In the genomic region with DNA sequence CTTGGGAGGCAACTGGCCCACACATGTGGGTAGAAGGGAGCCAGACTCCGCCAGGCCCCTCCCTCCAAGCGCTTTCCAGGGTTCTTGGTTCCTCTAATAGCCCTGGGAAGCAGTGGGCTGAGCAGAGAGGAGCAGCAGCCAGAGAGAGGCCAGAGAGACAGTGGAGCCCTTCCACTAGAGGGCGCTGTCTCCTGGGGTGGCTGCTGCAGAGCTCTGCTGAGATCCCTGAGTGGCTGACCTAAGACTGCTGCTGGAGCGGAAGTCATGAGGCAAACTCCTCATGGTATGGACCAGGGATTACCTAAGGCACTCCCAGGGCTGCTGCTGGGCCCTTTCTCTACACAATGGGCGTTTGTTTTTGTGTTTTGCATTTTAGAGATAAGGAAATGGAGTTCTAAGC, we compare ENCODE assay signal across 11 mouse cellular contexts. TPM values are rescaled to one million over a fixed set of nuclear protein-coding genes. Genes with fewer than 3 reads are reported as not detected.
DNase-seq lines count a peak whose midpoint lies in the region; ATAC-seq lines count a peak whose summit lies in the region.
"Had no signal": no experiment of that assay in that cellular context is flagged by ENCODE, and none has a peak within 500 bp of the region (broad histone marks: within the 10 kb centered on the region; RNA-seq: fewer than 3 reads in every experiment).

No protein-coding gene starts in this region.

- no peaks in the 10 kb centered on the region for H3K27me3 ChIP-seq in forebrain, embryonic 10.5 days (ENCODE audit: poor library complexity, severe bottlenecking)
- no peaks in the 10 kb centered on the region for H3K27me3 ChIP-seq in forebrain, embryonic 12.5 days
- no peaks in the 10 kb centered on the region for H3K27me3 ChIP-seq in midbrain, embryonic 10.5 days (ENCODE audit: low read depth, poor library complexity, severe bottlenecking)
- no peaks in the 10 kb centered on the region for H3K27me3 ChIP-seq in midbrain, embryonic 16.5 days (ENCODE audit: control insufficient read depth, insufficient read depth, low read depth, low read length)
- no peaks in the 10 kb centered on the region; the same call in 1 of the 2 replicates for H3K27me3 ChIP-seq in splenic B cell, adult 2 months (ENCODE audit: control insufficient read depth, insufficient read depth, low read length, poor library complexity, severe bottlenecking)
- H3K27me3 ChIP-seq: embryonic facial prominence, embryonic 12.5 days; Patski had no signal

- peak overlapping the region; percentile 26; the same call in 1 of the 2 replicates for H3K27ac ChIP-seq in forebrain, embryonic 10.5 days
- H3K27ac ChIP-seq in forebrain, embryonic 12.5 days, result no peak overlapping the region
- H3K27ac ChIP-seq in midbrain, embryonic 10.5 days (replicated peaks), result peak overlapping the region; percentile 57
- H3K27ac ChIP-seq in midbrain, embryonic 16.5 days (ENCODE audit: low read length), result no peak overlapping the region
- H3K27ac ChIP-seq: embryonic facial prominence, embryonic 12.5 days had no signal

- 74% methylated on average over 5 of the region's 5 CpGs for WGBS in forebrain, embryonic 10.5 days
- 64% methylated on average over 5 of the region's 5 CpGs for WGBS in forebrain, embryonic 12.5 days
- 64% methylated on average over 5 of the region's 5 CpGs for WGBS in midbrain, embryonic 10.5 days
- WGBS in midbrain, embryonic 16.5 days, result 64% methylated on average over 5 of the region's 5 CpGs

- ATAC-seq in forebrain, embryonic 12.5 days (ENCODE audit: low FRiP score), result no peak
- ATAC-seq in midbrain, embryonic 16.5 days, result no peak
- ATAC-seq in monocyte, adult 5-6 weeks (replicated peaks; ENCODE audit: insufficient number of reproducible peaks, low FRiP score, low TSS enrichment, poor library complexity, severe bottlenecking), result no peak
- ATAC-seq: Patski had no signal

- H3K4me2 ChIP-seq in forebrain, embryonic 12.5 days, result no peak overlapping the region
- no peak overlapping the region for H3K4me2 ChIP-seq in midbrain, embryonic 16.5 days (ENCODE audit: low read length)
- H3K4me2 ChIP-seq: embryonic facial prominence, embryonic 12.5 days had no signal

- peaks cover 88% of the 10 kb centered on the region for H3K4me1 ChIP-seq in forebrain, embryonic 10.5 days
- peaks cover 85% of the 10 kb centered on the region for H3K4me1 ChIP-seq in forebrain, embryonic 12.5 days
- peaks cover 94% of the 10 kb centered on the region for H3K4me1 ChIP-seq in midbrain, embryonic 10.5 days
- peaks cover 29% of the 10 kb centered on the region for H3K4me1 ChIP-seq in midbrain, embryonic 16.5 days (ENCODE audit: control insufficient read depth, insufficient read depth, low read length)

- peaks cover 10% of the 10 kb centered on the region for H3K36me3 ChIP-seq in forebrain, embryonic 10.5 days (replicated peaks)
- H3K36me3 ChIP-seq in forebrain, embryonic 12.5 days (replicated peaks), result 0 out of 2 replicates have a peak, but pooled peaks cover 2% of the 10 kb centered on the region
- peaks cover 36% of the 10 kb centered on the region for H3K36me3 ChIP-seq in midbrain, embryonic 10.5 days
- H3K36me3 ChIP-seq in midbrain, embryonic 16.5 days (ENCODE audit: control insufficient read depth, insufficient read depth, low read length), result no peaks in the 10 kb centered on the region
- H3K36me3 ChIP-seq in splenic B cell, adult 2 months (ENCODE audit: control insufficient read depth, insufficient read depth, low read length, poor library complexity, severe bottlenecking), result no peaks in the 10 kb centered on the region
- H3K36me3 ChIP-seq: embryonic facial prominence, embryonic 12.5 days had no signal

- no peak for DNase-seq in forebrain, embryonic 10.5 days (ENCODE audit: extremely low spot score, low spot score)
- no peak for DNase-seq in midbrain, embryonic 10.5 days (ENCODE audit: low spot score)
- peak; percentile 39 for DNase-seq in adrenal gland, postnatal 25 days
- peak; percentile 26 for DNase-seq in splenic B cell, adult 2 months (ENCODE audit: low read depth, low spot score)
- no peak for DNase-seq in spleen, adult 12 weeks (ENCODE audit: low spot score)
- DNase-seq: heart, postnatal 4 days had no signal

- H3K4me3 ChIP-seq in forebrain, embryonic 10.5 days, result no peak overlapping the region
- H3K4me3 ChIP-seq in forebrain, embryonic 12.5 days (replicated peaks), result no peak overlapping the region
- H3K4me3 ChIP-seq in midbrain, embryonic 10.5 days, result no peak overlapping the region
- H3K4me3 ChIP-seq in midbrain, embryonic 16.5 days (ENCODE audit: low read depth, low read length), result no peak overlapping the region
- H3K4me3 ChIP-seq: embryonic facial prominence, embryonic 12.5 days had no signal

- H3K9me3 ChIP-seq in forebrain, embryonic 10.5 days, result no peaks in the 10 kb centered on the region
- H3K9me3 ChIP-seq in forebrain, embryonic 12.5 days, result no peaks in the 10 kb centered on the region
- no peaks in the 10 kb centered on the region for H3K9me3 ChIP-seq in midbrain, embryonic 10.5 days (replicated peaks)
- H3K9me3 ChIP-seq in midbrain, embryonic 16.5 days (replicated peaks; ENCODE audit: control insufficient read depth, low read length, poor library complexity, severe bottlenecking), result no peaks in the 10 kb centered on the region
- H3K9me3 ChIP-seq: embryonic facial prominence, embryonic 12.5 days had no signal

- H3K9ac ChIP-seq in forebrain, embryonic 12.5 days, result no peak overlapping the region
- H3K9ac ChIP-seq in midbrain, embryonic 16.5 days (ENCODE audit: low read depth, low read length), result no peak overlapping the region
- H3K9ac ChIP-seq: embryonic facial prominence, embryonic 12.5 days had no signal

RNA-seq across cellular contexts. Expression of gene Ephb2, which starts 20.4 kb away (rescaled TPM):
- polyA plus RNA-seq in forebrain, embryonic 10.5 days (2016; fragmentation: Nextera tagmentation; extraction: Ambion mirVana), result 9.5 and 9.7 TPM in 2 replicates
- 20.3 and 30.2 TPM in 2 replicates for polyA plus RNA-seq in forebrain, embryonic 12.5 days (2016; fragmentation: Nextera tagmentation; extraction: Ambion mirVana)
- 15.6 and 20.9 TPM in 2 replicates for polyA plus RNA-seq in midbrain, embryonic 10.5 days (2016; fragmentation: Nextera tagmentation; extraction: Ambion mirVana)
- 13.1 and 17.5 TPM in 2 replicates for polyA plus RNA-seq in midbrain, embryonic 16.5 days (2015; fragmentation: Nextera tagmentation; extraction: Ambion mirVana)
- total RNA-seq in adrenal gland, postnatal 25 days (2021), result 15.1 and 17.8 TPM in 2 replicates
- total RNA-seq in monocyte, adult 5-6 weeks (2017), result 0.10 TPM in 1 of 3 replicates, not detected in the others

Comparison
In these comparisons a context has a peak if more than half of its experiments do, and no peak if none do; other contexts are left out.
1. H3K27ac ChIP-seq: peak in forebrain, embryonic 10.5 days (single experiment) and midbrain, embryonic 10.5 days (single experiment); none in forebrain, embryonic 12.5 days (single experiment) and midbrain, embryonic 16.5 days (single experiment).
2. DNase-seq: peak in adrenal gland, postnatal 25 days (single experiment) and splenic B cell, adult 2 months (single experiment); none in forebrain, embryonic 10.5 days (single experiment), midbrain, embryonic 10.5 days (single experiment) and spleen, adult 12 weeks (single experiment).